Mouse (Mus musculus) cortical plate, adult 2 months (tissue): ENCODE measurements around the gene Atp5b. TPM values are rescaled to one million over a fixed set of nuclear protein-coding genes. Genes with fewer than 3 reads are reported as not detected.

ENCODE experiments used
- H3K27ac ChIP-seq: fragments of 200-500 bp; 2 replicates; pipeline ENCODE4 v1.5.1; 2012; ENCODE audit warnings: low read length, control low read depth, inconsistent platforms; ENCODE audit not compliant: insufficient read depth
- H3K4me1 ChIP-seq: fragments of 200-500 bp; 2 replicates; pipeline ENCODE4 v1.6.1; 2011; ENCODE audit warnings: low read length; ENCODE audit not compliant: control insufficient read depth, insufficient read depth
- H3K4me3 ChIP-seq: fragments of 200-500 bp; 2 replicates; pipeline ENCODE4 v1.5.1; 2011; ENCODE audit warnings: mild to moderate bottlenecking, low read length, control low read depth; ENCODE audit not compliant: insufficient read depth
- CTCF ChIP-seq: fragments of 200-500 bp; IDR thresholded peaks from 2 replicates; pipeline ENCODE4 v1.5.1; 2011; ENCODE audit warnings: mild to moderate bottlenecking, control low read depth, low read length; ENCODE audit not compliant: insufficient read depth; ENCODE audit errors: extremely low read depth
- POLR2A ChIP-seq: fragments of 200-500 bp; IDR thresholded peaks from 2 replicates; pipeline ENCODE4 v1.6.1; 2011; ENCODE audit warnings: mild to moderate bottlenecking, low read length, control low read depth; ENCODE audit not compliant: insufficient read depth; ENCODE audit errors: extremely low read depth
- polyA plus RNA-seq: library from polyadenylated mRNA; depleted of rRNA; stranded (reverse); fragments of >200 nt; gene quantifications from 2 replicates; pipeline ENCODE4 v1.2.3, GENCODE M21; 2012

Atp5b gene
- polyA plus RNA-seq, 1 experiment, result 1,438 TPM

DNA sequence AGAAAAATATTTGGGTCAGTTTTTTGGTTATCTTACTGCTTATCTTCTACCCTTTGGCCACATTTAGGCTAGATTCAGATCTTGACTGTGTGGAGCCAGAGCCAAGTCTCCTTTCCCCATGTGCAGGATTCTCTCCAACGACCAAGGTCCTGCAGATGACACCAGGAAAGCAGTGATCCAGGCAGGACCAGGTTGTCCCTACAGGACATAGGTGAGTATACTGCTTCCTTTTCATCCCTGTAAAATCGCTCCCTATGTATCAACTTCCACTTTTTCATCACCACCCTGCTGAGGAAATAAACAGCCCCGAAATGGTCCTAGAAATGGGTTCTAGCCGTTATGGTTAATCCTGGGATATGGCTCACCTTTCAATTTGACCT, 13.2 kb downstream of the Atp5b start:
- Histone ChIP-seq H3K27ac (no peak overlapping the region), H3K4me1 (peaks cover 11% of the 10 kb centered on the region), H3K4me3 (peak overlapping the region; percentile 93; the same call in 1 of the 2 replicates)
- TF ChIP-seq CTCF, result no peak
- TF ChIP-seq POLR2A, result no peak

DNA sequence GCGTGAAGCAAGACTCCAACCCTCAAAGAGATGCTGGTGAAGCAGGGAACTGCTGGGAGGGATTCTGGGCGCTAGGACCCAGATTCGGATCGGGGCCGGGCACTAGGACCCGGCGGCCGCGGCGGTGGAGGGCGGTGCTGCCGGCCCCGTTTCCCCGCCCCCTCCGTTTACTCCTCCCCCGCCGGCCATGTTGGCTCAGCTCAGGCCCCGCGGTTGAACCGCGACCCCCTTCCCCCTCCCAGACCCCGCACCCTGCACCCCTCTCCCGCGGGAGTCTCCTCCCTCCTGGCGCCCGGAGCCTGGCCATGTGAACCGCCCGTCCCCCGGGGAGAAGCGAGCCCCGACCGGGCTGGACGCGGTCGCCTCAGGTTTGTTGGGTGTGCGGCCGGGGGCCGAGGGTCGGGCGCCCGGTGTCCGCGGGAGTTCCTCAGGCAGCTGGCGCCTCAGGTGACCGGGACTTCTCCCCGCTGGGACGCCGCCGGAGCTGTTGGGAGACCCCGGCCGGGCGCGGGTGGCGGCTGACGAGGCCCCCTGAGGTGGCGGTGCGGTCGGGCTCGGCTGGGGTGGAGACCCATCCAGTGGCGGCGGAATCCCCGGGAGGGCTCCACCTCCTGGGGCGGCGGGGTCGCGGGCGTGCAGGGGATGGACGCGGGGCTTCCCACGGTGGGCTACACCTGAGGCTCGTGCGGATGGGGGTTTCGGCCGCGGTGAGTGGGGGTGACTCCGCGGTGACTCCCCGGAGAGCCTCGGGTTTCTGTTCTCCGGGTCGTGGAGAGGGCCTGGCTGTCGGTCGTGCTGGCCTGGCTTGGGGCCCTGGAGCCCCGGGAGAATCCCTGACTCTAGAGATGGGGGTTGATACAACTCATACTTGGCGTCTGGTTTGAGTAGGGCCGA, 13.9 kb downstream of the Atp5b start:
- Histone ChIP-seq H3K27ac (peak overlapping the region; percentile 38), H3K4me3 (peak overlapping the region; percentile 93), H3K4me1 (peaks cover 9% of the 10 kb centered on the region)
- TF ChIP-seq POLR2A (0 out of 2 replicates have a peak, but pooled peaks have one; percentile 27), CTCF (no peak)

DNA sequence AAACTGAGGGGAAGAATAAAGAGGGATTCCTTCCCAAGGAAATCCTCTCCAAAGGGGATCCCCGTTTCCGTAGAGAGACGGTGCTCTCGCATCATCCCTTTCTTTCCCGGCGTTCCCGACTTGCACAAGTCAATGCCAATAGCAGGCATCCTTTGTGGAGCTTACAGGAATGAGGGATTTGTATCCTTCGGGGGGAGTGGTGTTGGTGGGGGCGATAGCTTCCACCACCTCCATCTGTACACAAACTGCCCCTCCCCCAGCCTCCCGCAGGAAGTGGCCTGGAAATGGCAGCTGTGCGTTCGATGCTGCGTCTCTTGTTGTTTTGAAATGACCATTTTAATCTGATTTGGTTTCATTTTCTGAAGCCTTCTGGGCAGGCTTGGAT, 14.5 kb downstream of the Atp5b start:
- peak overlapping the region; percentile 38 for H3K27ac ChIP-seq

DNA sequence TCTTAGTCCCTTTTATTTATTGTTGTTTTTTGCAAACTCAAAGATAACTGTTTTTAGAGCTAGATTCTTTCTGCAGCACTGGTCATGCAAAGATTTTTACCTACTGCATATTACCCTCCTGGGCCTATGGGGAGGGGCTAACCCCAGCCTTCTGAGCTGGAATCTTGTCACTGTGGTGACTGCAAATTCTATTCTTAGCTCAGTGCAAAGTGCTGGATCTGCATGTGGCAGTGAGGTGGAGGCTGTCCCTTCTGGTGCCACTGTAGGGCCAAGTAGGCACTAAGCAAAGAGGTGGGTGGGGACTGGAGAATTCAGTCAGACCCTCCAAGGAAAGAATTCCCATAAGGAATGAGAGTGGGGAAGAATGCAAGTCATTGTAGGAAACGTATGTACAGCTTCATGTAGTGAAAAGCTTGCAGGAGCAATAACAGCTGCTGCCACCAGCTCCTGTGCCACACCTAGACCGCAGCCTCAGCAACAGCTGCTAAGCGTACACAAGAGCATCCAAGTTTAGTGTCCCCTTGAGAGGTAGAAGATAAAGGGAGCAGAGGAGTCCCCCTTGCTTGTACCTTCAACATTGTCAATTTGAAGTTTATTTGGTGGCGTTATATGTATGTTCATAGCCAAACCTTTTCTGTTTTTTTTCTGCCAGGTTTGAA, 27.2 kb downstream of the Atp5b start:
- peaks cover 4% of the 10 kb centered on the region for H3K4me1 ChIP-seq
- 0 out of 2 replicates have a peak overlapping the region, but pooled peaks have one; percentile 70 for H3K27ac ChIP-seq
- H3K4me3 ChIP-seq, result no peak overlapping the region
- TF ChIP-seq CTCF (no peak), POLR2A (no peak)

More for the DNA sequence above, 14.5 kb downstream of the Atp5b start:
- peak; percentile 39; the same call in 1 of the 2 replicates for TF ChIP-seq POLR2A
- TF ChIP-seq CTCF, result no peak
- Histone ChIP-seq H3K4me3 (peak overlapping the region; percentile 93), H3K4me1 (peaks cover 9% of the 10 kb centered on the region)

DNA sequence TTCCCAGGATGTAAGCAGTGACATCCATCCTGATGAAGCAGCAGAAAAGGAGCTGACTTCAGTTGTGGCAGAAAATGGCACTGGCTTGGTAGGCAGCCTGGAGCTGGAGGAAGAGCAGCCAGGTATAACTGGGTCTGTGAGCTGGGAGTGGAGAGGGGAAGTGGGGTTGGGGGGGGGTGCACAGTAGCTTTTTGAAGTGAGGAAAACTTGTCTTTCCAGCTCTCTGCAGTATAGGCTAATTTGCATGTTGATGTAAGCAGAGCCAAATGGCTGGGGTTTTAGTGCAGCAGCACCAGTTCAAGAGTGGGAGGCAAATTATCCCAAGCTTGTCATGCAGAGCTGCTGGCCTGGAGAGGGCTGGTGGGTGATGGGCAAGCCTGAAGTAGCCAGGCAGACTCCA, 28.2 kb downstream of the Atp5b start:
- H3K4me3 ChIP-seq, result no peak overlapping the region
- no peak for TF ChIP-seq CTCF
- TF ChIP-seq POLR2A, result no peak
- peaks cover 4% of the 10 kb centered on the region for H3K4me1 ChIP-seq
- no peak overlapping the region for H3K27ac ChIP-seq

DNA sequence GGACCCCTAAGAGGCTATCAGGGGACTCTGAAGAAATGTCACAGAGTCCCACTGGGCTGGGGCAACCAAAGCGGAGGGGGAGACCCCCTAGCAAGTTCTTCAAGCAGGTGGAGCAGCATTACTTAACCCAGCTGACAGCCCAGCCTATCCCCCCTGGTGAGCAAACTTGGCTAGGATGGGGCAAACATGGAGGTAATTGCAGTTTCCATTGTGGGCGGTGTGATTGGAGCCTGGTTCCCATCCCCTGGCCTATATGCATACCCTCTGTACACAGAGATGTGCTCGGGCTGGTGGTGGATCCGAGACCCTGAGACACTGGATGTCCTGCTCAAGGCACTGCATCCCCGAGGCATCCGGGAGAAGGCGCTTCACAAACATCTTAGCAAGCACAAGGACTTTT, 40.8 kb downstream of the Atp5b start:
- no peak for TF ChIP-seq CTCF
- no peak for TF ChIP-seq POLR2A
- no peak overlapping the region for H3K4me3 ChIP-seq
- H3K27ac ChIP-seq, result no peak overlapping the region
- H3K4me1 ChIP-seq, result no peaks in the 10 kb centered on the region

DNA sequence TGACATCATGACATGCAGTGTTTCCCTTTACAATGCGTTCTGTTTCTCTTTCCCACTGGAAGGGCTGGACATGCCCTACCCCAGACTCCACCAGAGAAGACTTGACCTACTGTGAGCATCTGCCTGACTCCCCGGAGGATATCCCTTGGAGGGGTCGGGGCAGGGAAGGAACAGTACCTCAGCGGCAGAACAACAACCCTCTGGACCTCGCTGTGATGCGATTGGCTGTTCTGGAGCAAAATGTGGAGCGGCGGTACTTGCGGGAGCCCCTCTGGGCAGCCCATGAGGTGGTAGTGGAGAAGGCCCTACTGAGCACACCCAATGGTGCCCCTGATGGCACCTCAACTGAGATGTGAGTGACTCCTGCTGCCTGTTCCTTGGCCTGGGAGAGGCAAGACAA, 41.8 kb downstream of the Atp5b start:
- Histone ChIP-seq H3K4me1 (no peaks in the 10 kb centered on the region), H3K27ac (no peak overlapping the region), H3K4me3 (no peak overlapping the region)
- TF ChIP-seq CTCF (no peak), POLR2A (no peak)

DNA sequence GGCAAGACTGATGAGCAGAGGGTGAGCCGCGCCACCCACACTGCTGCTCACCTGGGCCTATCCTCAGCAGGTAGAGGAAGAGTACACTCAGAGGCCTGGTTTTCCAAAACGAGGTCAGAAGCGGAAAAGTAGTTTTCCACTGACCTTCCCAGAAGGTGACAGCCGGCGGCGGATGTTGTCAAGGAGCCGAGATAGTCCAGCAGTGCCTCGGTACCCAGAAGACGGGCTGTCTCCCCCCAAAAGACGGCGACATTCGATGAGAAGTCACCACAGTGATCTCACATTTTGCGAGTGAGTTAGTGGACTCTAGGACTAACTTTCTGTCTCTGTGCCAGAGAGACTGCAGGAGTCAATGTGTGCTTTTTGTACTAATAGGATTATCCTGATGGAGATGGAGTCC, 42.9 kb downstream of the Atp5b start:
- TF ChIP-seq POLR2A (no peak), CTCF (no peak)
- Histone ChIP-seq H3K4me1 (no peaks in the 10 kb centered on the region), H3K27ac (no peak overlapping the region), H3K4me3 (no peak overlapping the region)

DNA sequence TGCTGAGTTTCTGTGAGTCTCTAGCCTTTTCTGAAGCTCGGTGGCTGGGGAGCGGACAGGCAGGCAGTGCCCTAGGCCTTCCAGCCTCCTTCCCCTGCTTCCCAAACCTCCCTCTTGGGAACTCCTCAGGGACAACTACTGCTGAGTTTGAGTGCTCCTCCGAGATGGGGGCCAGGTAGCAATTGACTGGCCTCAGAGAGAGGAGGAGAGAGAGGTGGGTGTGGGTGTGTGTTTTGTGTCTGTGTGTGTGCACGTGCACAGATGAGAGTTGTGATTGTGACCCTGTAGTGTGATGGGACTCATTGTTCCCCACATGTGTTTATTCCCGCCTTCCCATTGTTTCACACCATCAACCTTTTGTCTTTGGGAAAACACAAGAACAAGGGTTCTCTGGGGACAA, 44.4 kb downstream of the Atp5b start:
- Histone ChIP-seq H3K4me1 (no peaks in the 10 kb centered on the region), H3K4me3 (no peak overlapping the region), H3K27ac (no peak overlapping the region)
- no peak for TF ChIP-seq CTCF
- no peak for TF ChIP-seq POLR2A

DNA sequence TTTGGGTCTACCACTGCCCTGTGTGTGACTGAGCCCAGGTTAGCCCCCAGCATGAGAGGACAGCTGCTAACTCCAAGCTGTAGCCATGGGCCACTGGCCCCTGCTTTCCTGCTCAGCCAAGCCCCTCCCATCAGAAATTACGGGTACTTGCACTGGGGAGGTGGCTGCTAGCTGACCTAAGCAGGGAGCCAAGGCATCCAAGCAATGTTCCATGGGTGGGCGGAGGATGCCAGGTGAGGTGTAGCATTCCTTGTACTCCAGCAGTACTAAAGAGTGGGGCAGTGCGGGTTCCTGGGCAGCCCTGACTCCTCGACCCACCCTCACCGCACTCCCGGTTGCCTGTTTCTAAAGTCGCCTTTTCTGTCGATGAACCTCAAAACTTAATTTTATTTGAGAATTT, 45.1 kb downstream of the Atp5b start:
- TF ChIP-seq POLR2A, result no peak
- no peak for TF ChIP-seq CTCF
- H3K27ac ChIP-seq, result no peak overlapping the region
- H3K4me3 ChIP-seq, result no peak overlapping the region
- peaks cover under 1% of the 10 kb centered on the region; the same call in 1 of the 2 replicates for H3K4me1 ChIP-seq
